Mouse (Mus musculus) G1E (cell line): ENCODE measurements around the gene Kat7.

Source experiments
- CTCF ChIP-seq: IDR thresholded peaks from 2 replicates; pipeline ENCODE4 v1.5.1; 2012; ENCODE audit warnings: low read depth, low read length, inconsistent platforms, mixed read lengths
- GATA1 ChIP-seq: IDR thresholded peaks from 2 replicates; pipeline ENCODE4 v1.6.1; 2012; ENCODE audit warnings: borderline replicate concordance, low read length, inconsistent platforms, mixed read lengths
- POLR2AphosphoS5 ChIP-seq: IDR thresholded peaks from 2 replicates; pipeline ENCODE4 v1.6.1; 2012; ENCODE audit warnings: low read depth, low read length, inconsistent platforms; ENCODE audit not compliant: insufficient replicate concordance

GRCm38 (mm10) chr11:95227467-95227866 is 82.6 kb downstream of the Kat7 start:
- TF ChIP-seq CTCF (no peak), GATA1 (no peak), POLR2AphosphoS5 (no peak)
